Mouse (Mus musculus) splenic B cell, adult 2 months (primary cell): ENCODE measurements around the gene Slc25a42.

Experiments used
- DNase-seq: peaks from one replicate; pipeline ENCODE4 v3.0.0-alpha.2; 2011; ENCODE audit warnings: low read depth, low spot score
- H3K27me3 ChIP-seq: 2 replicates; pipeline ENCODE4 v1.6.1; 2012; ENCODE audit warnings: mild to moderate bottlenecking, low read length, moderate library complexity, mixed read lengths; ENCODE audit not compliant: control insufficient read depth, poor library complexity, insufficient read depth, severe bottlenecking
- H3K36me3 ChIP-seq: 2 replicates; pipeline ENCODE4 v1.6.1; 2012; ENCODE audit warnings: mild to moderate bottlenecking, low read length, moderate library complexity, mixed read lengths; ENCODE audit not compliant: control insufficient read depth, poor library complexity, insufficient read depth, severe bottlenecking

Slc25a42 gene

DNA sequence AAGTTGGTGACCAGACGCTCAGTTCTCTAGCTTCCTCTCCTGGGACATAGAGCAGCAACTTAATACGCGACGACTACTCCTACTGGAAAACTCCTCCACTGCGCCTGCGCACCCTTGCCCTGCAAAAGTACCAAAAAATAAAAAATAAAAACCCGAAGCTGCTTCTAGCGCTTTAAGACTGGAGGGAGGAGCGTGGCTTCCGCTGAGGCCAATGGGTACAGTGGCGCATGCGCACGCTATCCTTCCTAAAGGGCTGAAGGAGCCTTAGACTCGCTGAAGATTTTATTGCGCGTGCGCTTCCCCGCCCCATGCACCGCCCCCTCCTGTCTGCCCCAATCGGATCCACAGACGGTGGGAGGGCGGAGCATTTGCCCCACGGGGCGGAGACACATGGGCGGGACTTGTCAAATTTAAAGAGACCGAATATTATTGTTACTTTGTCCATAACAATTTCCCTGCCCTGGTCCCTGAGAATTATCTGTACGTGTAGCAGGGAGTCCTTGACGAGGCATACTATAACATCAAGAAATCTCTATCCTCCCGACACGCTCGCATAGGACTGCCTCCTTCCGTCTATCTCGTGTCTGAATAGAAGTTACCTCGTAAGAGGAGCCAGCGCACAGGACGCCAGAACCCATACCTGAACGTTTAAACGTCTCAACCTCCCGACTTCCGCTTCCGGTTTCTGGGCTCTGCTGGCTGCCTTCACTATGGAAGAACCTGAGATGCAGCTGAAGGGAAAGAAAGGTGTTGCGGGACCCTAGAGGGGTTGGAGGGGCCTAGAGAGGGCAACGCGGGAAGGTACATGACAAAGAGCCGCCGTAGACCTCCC is 72.9 kb downstream of the Slc25a42 start, which contains the start of the genes Rfxank, Borcs8 and Mef2b:
Gene Rfxank (minus strand): TSS at position 129 of the 832 bp plus-strand sequence.
Gene Borcs8 (plus strand): TSS at position 474 of the 832 bp plus-strand sequence.
Gene Mef2b (plus strand): TSS at position 686 of the 832 bp plus-strand sequence.
- Histone ChIP-seq H3K27me3 (no peaks in the 10 kb centered on the region), H3K36me3 (peaks cover 1% of the 10 kb centered on the region)
- peak; percentile 100 for DNase-seq

- H3K27me3 ChIP-seq: no peaks in the 10 kb centered on the region
- H3K36me3 ChIP-seq: peaks cover 1% of the 10 kb centered on the region
- DNase-seq: no peak
These were observed 74.2 kb downstream of the Slc25a42 start for GRCm38 (mm10) chr8:70137890-70138289.

DNA sequence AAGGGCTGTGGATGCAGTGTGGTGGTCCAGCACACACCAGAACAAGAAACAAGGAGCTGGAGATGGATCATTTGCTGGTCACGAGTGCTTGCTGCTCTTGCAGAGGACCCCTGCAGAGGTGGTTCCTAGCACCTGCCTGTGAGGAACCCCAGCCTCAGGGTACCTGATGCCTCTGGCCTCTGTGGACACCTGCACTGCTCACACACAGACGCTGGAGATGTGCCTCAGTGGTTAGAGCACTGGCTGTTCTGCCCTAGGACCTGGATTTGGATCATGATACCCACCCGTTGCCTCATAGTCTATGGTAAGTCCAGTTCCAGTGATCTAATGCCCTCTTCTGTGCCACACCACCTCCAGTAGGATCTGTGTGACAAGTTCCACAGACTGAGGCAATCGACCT is 75.5 kb downstream of the Slc25a42 start:
- Histone ChIP-seq H3K27me3 (no peaks in the 10 kb centered on the region), H3K36me3 (no peaks in the 10 kb centered on the region; the same call in 1 of the 2 replicates)
- no peak for DNase-seq

GRCm38 (mm10) chr8:70134931-70135330 is 77.2 kb downstream of the Slc25a42 start:
- H3K27me3 ChIP-seq: no peaks in the 10 kb centered on the region
- H3K36me3 ChIP-seq: no peaks in the 10 kb centered on the region; the same call in 1 of the 2 replicates
- DNase-seq: no peak
